Comparison of ENCODE assay signal across 12 mouse cellular contexts in the genomic region with DNA sequence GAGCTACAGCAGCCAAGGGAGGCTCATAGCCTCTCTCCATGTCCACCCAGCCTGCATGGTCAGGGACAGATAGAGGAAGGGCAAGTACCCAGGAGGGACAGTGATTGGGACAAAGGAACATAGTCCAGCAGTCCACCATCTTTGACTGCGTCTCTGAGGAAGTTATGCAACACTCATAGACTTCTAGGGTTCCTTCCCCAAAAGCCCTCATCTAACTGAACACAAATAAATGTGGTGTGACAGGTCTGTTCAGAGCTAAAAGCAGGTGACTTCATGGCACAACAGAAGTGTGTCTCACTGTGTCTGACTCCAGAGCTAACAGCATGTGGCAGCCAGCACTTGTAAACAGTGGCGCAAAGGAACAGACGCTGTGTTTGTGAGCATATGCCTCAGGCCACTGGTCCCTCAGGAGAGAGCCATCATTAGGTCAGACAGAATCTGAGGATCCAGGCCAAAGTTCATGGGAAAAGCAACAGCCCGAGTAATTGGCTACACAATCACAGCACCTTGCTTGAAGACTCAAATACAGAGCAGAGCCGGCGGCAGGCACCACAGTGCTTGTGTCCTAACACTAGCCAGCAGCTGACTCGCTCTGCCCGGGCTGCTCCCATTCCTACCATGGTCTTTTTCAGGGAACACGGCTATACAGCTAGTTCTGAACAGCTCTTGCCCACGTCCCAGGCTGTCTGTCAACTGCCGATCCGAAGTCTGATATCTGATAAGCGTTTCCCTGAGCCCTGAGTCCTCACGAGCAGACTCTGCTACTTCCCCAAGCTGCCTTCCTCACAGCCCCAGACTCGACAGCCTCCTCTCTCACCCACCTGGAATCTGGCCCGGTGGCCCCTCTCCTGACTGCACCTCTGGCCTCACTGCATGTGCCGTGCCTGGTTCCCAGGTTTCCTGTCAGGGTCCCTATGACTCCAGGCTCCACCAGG. TPM values are rescaled to one million over a fixed set of nuclear protein-coding genes. Genes with fewer than 3 reads are reported as not detected.
DNase-seq lines count a peak whose midpoint lies in the region; ATAC-seq lines count a peak whose summit lies in the region.
"Had no signal": no experiment of that assay in that cellular context is flagged by ENCODE, and none has a peak within 500 bp of the region (broad histone marks: within the 10 kb centered on the region; RNA-seq: fewer than 3 reads in every experiment).

No protein-coding gene starts in this region.

- H3K27ac ChIP-seq in kidney, embryonic 16.5 days (ENCODE audit: low read length) = peak overlapping the region; percentile 40
- H3K27ac ChIP-seq: intestine, embryonic 15.5 days; midbrain, embryonic 15.5 days had no signal

- peak; percentile 65 for ATAC-seq in kidney, embryonic 16.5 days (ENCODE audit: low FRiP score, low TSS enrichment)
- ATAC-seq: intestine, embryonic 15.5 days; midbrain, embryonic 15.5 days had no signal

- 68% methylated on average over 17 of the region's 17 CpGs for WGBS in kidney, embryonic 16.5 days

- no peak overlapping the region for H3K4me3 ChIP-seq in kidney, embryonic 16.5 days (ENCODE audit: low read length)
- H3K4me3 ChIP-seq: intestine, embryonic 15.5 days; midbrain, embryonic 15.5 days had no signal

- no peaks in the 10 kb centered on the region for H3K27me3 ChIP-seq in kidney, embryonic 16.5 days (ENCODE audit: insufficient read depth, low read length)
- H3K27me3 ChIP-seq: intestine, embryonic 15.5 days; midbrain, embryonic 15.5 days had no signal

- no peak overlapping the region for H3K9ac ChIP-seq in kidney, embryonic 16.5 days (replicated peaks; ENCODE audit: low read length)
- H3K9ac ChIP-seq: intestine, embryonic 15.5 days; lung, embryonic 14.5 days; midbrain, embryonic 15.5 days had no signal

- no peak overlapping the region for H3K4me2 ChIP-seq in kidney, embryonic 16.5 days (replicated peaks; ENCODE audit: low read depth, low read length)
- H3K4me2 ChIP-seq: intestine, embryonic 15.5 days; lung, embryonic 14.5 days; midbrain, embryonic 15.5 days had no signal

- no peaks in the 10 kb centered on the region for H3K9me3 ChIP-seq in kidney, embryonic 16.5 days (ENCODE audit: low read length)
- H3K9me3 ChIP-seq: intestine, embryonic 15.5 days; midbrain, embryonic 15.5 days had no signal

- peak; percentile 38 to 40 for DNase-seq in heart, adult 18-20 months
- no peak for DNase-seq in heart, postnatal 14 days
- DNase-seq in lung, postnatal 36 days = peak; percentile 17
- no peak for DNase-seq in lung, adult 18-20 months
- DNase-seq in yolk sac, embryonic 10.5 days (ENCODE audit: low spot score) = peak; percentile 63
- no peak for DNase-seq in natural killer cell, adult 2 months (ENCODE audit: low spot score in 2 of 2)
- no peak for DNase-seq in adrenal gland, postnatal 14 days
- DNase-seq: gastrocnemius, postnatal 14 days; lung, embryonic 14.5 days had no signal

- H3K36me3 ChIP-seq in kidney, embryonic 16.5 days (ENCODE audit: insufficient read depth, low read length) = peaks cover 65% of the 10 kb centered on the region

- peaks cover 15% of the 10 kb centered on the region; the same call in 1 of the 2 replicates for H3K4me1 ChIP-seq in kidney, embryonic 16.5 days (ENCODE audit: insufficient read depth, low read length)
- H3K4me1 ChIP-seq: intestine, embryonic 15.5 days; midbrain, embryonic 15.5 days had no signal

- intact Hi-C loops in heart, postnatal 14 days (cut with DNase I) = no loop called here

RNA-seq across cellular contexts. Expression of a gene that starts 14.5 kb away (rescaled TPM):
- total RNA-seq in heart, adult 18-20 months (2021) = 10 to 100 TPM; 10.5 to 12.9 TPM
- 10 to 100 TPM; 14.2 to 15.1 TPM for total RNA-seq in heart, postnatal 14 days (2021)
- 9.1 and 9.8 TPM in 2 replicates for polyA plus RNA-seq in kidney, embryonic 16.5 days (2015; fragmentation: Nextera tagmentation; extraction: Ambion mirVana)
- total RNA-seq in adrenal gland, postnatal 14 days (2021) = 20.1 and 21.3 TPM in 2 replicates

RNA-seq across cellular contexts. Expression of a gene that starts 14.7 kb away (rescaled TPM):
- total RNA-seq in heart, adult 18-20 months (2021) = 10 to 100 TPM; 18.4 to 18.7 TPM
- total RNA-seq in heart, postnatal 14 days (2021) = 10 to 100 TPM; 19.7 to 20.2 TPM
- polyA plus RNA-seq in kidney, embryonic 16.5 days (2015; fragmentation: Nextera tagmentation; extraction: Ambion mirVana) = 7.8 and 8.1 TPM in 2 replicates
- 21.5 and 23.8 TPM in 2 replicates for total RNA-seq in adrenal gland, postnatal 14 days (2021)

RNA-seq across cellular contexts. Expression of a gene that starts 36.9 kb away (rescaled TPM):
- 100 to 1,000 TPM; 310 to 331 TPM for total RNA-seq in heart, adult 18-20 months (2021)
- 100 to 1,000 TPM; 178 to 190 TPM for total RNA-seq in heart, postnatal 14 days (2021)
- polyA plus RNA-seq in kidney, embryonic 16.5 days (2015; fragmentation: Nextera tagmentation; extraction: Ambion mirVana) = 9.0 and 10.3 TPM in 2 replicates
- total RNA-seq in adrenal gland, postnatal 14 days (2021) = 63.4 and 77.1 TPM in 2 replicates

RNA-seq across cellular contexts. Expression of a gene that starts 49.3 kb away (rescaled TPM):
- total RNA-seq in heart, adult 18-20 months (2021) = 10 to 100 TPM; 44.3 to 48.5 TPM
- 10 to 100 TPM; 36.4 to 37.8 TPM for total RNA-seq in heart, postnatal 14 days (2021)
- 47.6 and 50.1 TPM in 2 replicates for polyA plus RNA-seq in kidney, embryonic 16.5 days (2015; fragmentation: Nextera tagmentation; extraction: Ambion mirVana)
- total RNA-seq in adrenal gland, postnatal 14 days (2021) = 27.0 and 29.8 TPM in 2 replicates

RNA-seq across cellular contexts. Expression of a gene that starts 49.4 kb away (rescaled TPM):
- total RNA-seq in heart, adult 18-20 months (2021) = 100 to 1,000 TPM; 177 to 188 TPM
- 100 to 1,000 TPM; 148 to 164 TPM for total RNA-seq in heart, postnatal 14 days (2021)
- polyA plus RNA-seq in kidney, embryonic 16.5 days (2015; fragmentation: Nextera tagmentation; extraction: Ambion mirVana) = 120 and 122 TPM in 2 replicates
- 120 and 127 TPM in 2 replicates for total RNA-seq in adrenal gland, postnatal 14 days (2021)

Comparison
In these comparisons a context has a peak if more than half of its experiments do, and no peak if none do; other contexts are left out.
1. DNase-seq: peak in heart, adult 18-20 months (2 of 2), lung, postnatal 36 days (single experiment) and yolk sac, embryonic 10.5 days (single experiment); none in heart, postnatal 14 days (0 of 2), lung, adult 18-20 months (0 of 2), natural killer cell, adult 2 months (0 of 2) and adrenal gland, postnatal 14 days (single experiment).